ENCODE assay signal across 30 mouse cellular contexts in genomic region chr15:10846722-10847121, GRCm38 (mm10).
"Had no signal": no experiment of that assay in that cellular context is flagged by ENCODE, and none has a peak within 500 bp of the region (broad histone marks: within the 10 kb centered on the region; RNA-seq: fewer than 3 reads in every experiment).

No protein-coding gene starts in this region.

- H3K9ac ChIP-seq: limb, embryonic 12.5 days; limb, embryonic 13.5 days; limb, embryonic 15.5 days; liver, embryonic 12.5 days; liver, embryonic 13.5 days; liver, embryonic 14.5 days; liver, embryonic 15.5 days; liver, postnatal 0 days; lung, embryonic 14.5 days; lung, embryonic 15.5 days; midbrain, embryonic 12.5 days; midbrain, embryonic 13.5 days; neural tube, embryonic 12.5 days had no signal

- DNase-seq: left cerebral cortex, postnatal 4 days; liver; liver, embryonic 13.5 days; liver, postnatal 0 days; lung, adult 18-20 months; lung, adult 2 months; lung, embryonic 14.5 days; lung, postnatal 10 days; lung, postnatal 14 days; lung, postnatal 36 days; lung, postnatal 4 days; midbrain, embryonic 14.5 days had no signal

- H3K4me2 ChIP-seq: limb, embryonic 12.5 days; limb, embryonic 13.5 days; limb, embryonic 15.5 days; liver, embryonic 11.5 days; liver, embryonic 12.5 days; liver, embryonic 13.5 days; liver, embryonic 15.5 days; lung, embryonic 14.5 days; lung, embryonic 15.5 days; midbrain, embryonic 12.5 days; midbrain, embryonic 13.5 days; neural tube, embryonic 12.5 days had no signal

- H3K27me3 ChIP-seq: limb, embryonic 12.5 days; limb, embryonic 13.5 days; limb, embryonic 15.5 days; liver, embryonic 12.5 days; liver, embryonic 13.5 days; liver, embryonic 15.5 days; lung, embryonic 15.5 days; megakaryocyte, embryonic 14.5 days; midbrain, embryonic 12.5 days; midbrain, embryonic 13.5 days; neural tube, embryonic 12.5 days had no signal

- H3K4me3 ChIP-seq: left cerebral cortex, adult 2 months; limb, embryonic 10.5 days; limb, embryonic 12.5 days; limb, embryonic 13.5 days; limb, embryonic 15.5 days; liver, embryonic 12.5 days; liver, embryonic 13.5 days; liver, embryonic 15.5 days; lung, embryonic 15.5 days; megakaryocyte, embryonic 14.5 days; midbrain, embryonic 10.5 days; midbrain, embryonic 12.5 days; midbrain, embryonic 13.5 days; neural tube, embryonic 12.5 days had no signal

- H3K9me3 ChIP-seq: limb, embryonic 10.5 days; limb, embryonic 13.5 days; limb, embryonic 15.5 days; liver, embryonic 12.5 days; liver, embryonic 13.5 days; liver, embryonic 15.5 days; lung, embryonic 15.5 days; midbrain, embryonic 10.5 days; midbrain, embryonic 12.5 days; midbrain, embryonic 13.5 days; neural tube, embryonic 12.5 days had no signal

- H3K36me3 ChIP-seq: limb, embryonic 10.5 days; limb, embryonic 12.5 days; limb, embryonic 13.5 days; limb, embryonic 15.5 days; liver, embryonic 12.5 days; liver, embryonic 13.5 days; liver, embryonic 15.5 days; lung, embryonic 15.5 days; midbrain, embryonic 10.5 days; midbrain, embryonic 12.5 days; midbrain, embryonic 13.5 days; neural tube, embryonic 12.5 days had no signal

- ATAC-seq: liver, embryonic 12.5 days; liver, postnatal 0 days; lung, postnatal 0 days; midbrain, embryonic 13.5 days; midbrain, embryonic 16.5 days had no signal

- H3K27ac ChIP-seq: left cerebral cortex, adult 2 months; limb, embryonic 10.5 days; limb, embryonic 12.5 days; limb, embryonic 13.5 days; limb, embryonic 15.5 days; liver, embryonic 12.5 days; liver, embryonic 13.5 days; liver, embryonic 14.5 days; liver, embryonic 15.5 days; lung, embryonic 15.5 days; macrophage; midbrain, embryonic 10.5 days; midbrain, embryonic 12.5 days; midbrain, embryonic 13.5 days; neural tube, embryonic 12.5 days had no signal

- H3K4me1 ChIP-seq: limb, embryonic 10.5 days; limb, embryonic 12.5 days; limb, embryonic 13.5 days; limb, embryonic 15.5 days; liver, embryonic 12.5 days; liver, embryonic 13.5 days; liver, embryonic 15.5 days; midbrain, embryonic 10.5 days; midbrain, embryonic 12.5 days; midbrain, embryonic 13.5 days; neural tube, embryonic 12.5 days had no signal
